Comparison of ENCODE assay signal across 34 mouse cellular contexts in the genomic region with DNA sequence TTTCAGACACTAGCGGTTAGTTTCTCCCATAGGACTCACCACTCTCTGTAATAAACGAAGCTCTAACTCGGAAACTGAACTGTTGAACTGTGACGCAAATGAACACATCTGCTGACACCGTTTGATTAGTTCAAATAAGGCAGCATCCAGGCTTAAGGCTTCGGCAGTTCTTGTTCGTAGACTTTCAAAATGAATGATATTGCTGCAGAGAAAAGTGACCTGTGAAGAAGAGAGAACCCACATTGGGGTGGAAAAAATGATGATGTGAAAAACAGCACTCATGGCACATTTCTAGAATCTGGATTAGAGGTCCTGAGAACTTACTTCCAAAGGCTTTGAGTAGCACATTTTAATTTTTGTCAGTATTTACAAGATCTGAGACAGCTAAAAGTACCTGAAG.
"Had no signal": no experiment of that assay in that cellular context is flagged by ENCODE, and none has a peak within 500 bp of the region (broad histone marks: within the 10 kb centered on the region; RNA-seq: fewer than 3 reads in every experiment).

No protein-coding gene starts in this region.

- H3K4me1 ChIP-seq: heart, embryonic 10.5 days; heart, embryonic 12.5 days; heart, embryonic 13.5 days; heart, embryonic 15.5 days; hindbrain, embryonic 10.5 days; hindbrain, embryonic 12.5 days; hindbrain, embryonic 13.5 days; hindbrain, embryonic 15.5 days; intestine, embryonic 15.5 days; kidney, embryonic 15.5 days had no signal

- H3K27me3 ChIP-seq: heart, embryonic 12.5 days; heart, embryonic 13.5 days; heart, embryonic 15.5 days; hindbrain, embryonic 12.5 days; hindbrain, embryonic 13.5 days; hindbrain, embryonic 15.5 days; intestine, embryonic 15.5 days; kidney, embryonic 15.5 days had no signal

- DNase-seq: heart, postnatal 10 days; heart, postnatal 14 days; heart, postnatal 36 days; heart, postnatal 4 days; kidney, adult 11 months; kidney, adult 18-20 months; kidney, adult 2 months; kidney, adult 8-10 months; kidney, adult 9 months; kidney, postnatal 10 days; kidney, postnatal 14 days; kidney, postnatal 25 days; kidney, postnatal 36 days; kidney, postnatal 4 days; layer of hippocampus, adult 9-11 months; layer of hippocampus, postnatal 36 days had no signal

- H3K27ac ChIP-seq: heart, embryonic 10.5 days; heart, embryonic 13.5 days; heart, embryonic 15.5 days; hindbrain, embryonic 10.5 days; hindbrain, embryonic 12.5 days; hindbrain, embryonic 13.5 days; hindbrain, embryonic 14.5 days; hindbrain, embryonic 15.5 days; hindbrain, postnatal 0 days; intestine, embryonic 15.5 days; kidney, embryonic 15.5 days; kidney, postnatal 0 days; layer of hippocampus, adult 2 months had no signal

- H3K4me2 ChIP-seq: heart, embryonic 11.5 days; heart, embryonic 12.5 days; heart, embryonic 13.5 days; heart, embryonic 15.5 days; hindbrain, embryonic 12.5 days; hindbrain, embryonic 13.5 days; hindbrain, embryonic 14.5 days; hindbrain, embryonic 15.5 days; intestine, embryonic 15.5 days; kidney, embryonic 15.5 days had no signal

- H3K9me3 ChIP-seq: heart, embryonic 10.5 days; heart, embryonic 12.5 days; heart, embryonic 13.5 days; heart, embryonic 15.5 days; hindbrain, embryonic 10.5 days; hindbrain, embryonic 12.5 days; hindbrain, embryonic 13.5 days; hindbrain, embryonic 15.5 days; intestine, embryonic 15.5 days; kidney, embryonic 15.5 days had no signal

- ATAC-seq: hindbrain, embryonic 16.5 days; hindbrain, postnatal 0 days; inflammation-experienced regulatory T-cells, adult 6 months; intestine, embryonic 15.5 days; intestine, postnatal 0 days had no signal

- H3K4me3 ChIP-seq: heart, embryonic 10.5 days; heart, embryonic 12.5 days; heart, embryonic 13.5 days; heart, embryonic 15.5 days; hindbrain, embryonic 10.5 days; hindbrain, embryonic 12.5 days; hindbrain, embryonic 13.5 days; hindbrain, embryonic 15.5 days; intestine, embryonic 15.5 days; kidney, embryonic 15.5 days; layer of hippocampus, adult 2 months had no signal

- H3K9ac ChIP-seq: heart, embryonic 12.5 days; heart, embryonic 13.5 days; heart, embryonic 15.5 days; hindbrain, embryonic 12.5 days; hindbrain, embryonic 13.5 days; hindbrain, embryonic 14.5 days; hindbrain, embryonic 15.5 days; intestine, embryonic 15.5 days; kidney, embryonic 15.5 days had no signal
